Mouse (Mus musculus) lung, embryonic 16.5 days (tissue): ENCODE data around the gene Radil. TPM values are rescaled to one million over a fixed set of nuclear protein-coding genes. Genes with fewer than 3 reads are reported as not detected.

ENCODE experiments used
- ATAC-seq: fragments of 200-750 bp; cut with Nextera tagmentation; 2 replicates; pipeline ENCODE4 v1.8.0; 2017; ENCODE audit warnings: low read depth, mild to moderate bottlenecking, moderate library complexity
- H3K27ac ChIP-seq: fragments of 300-500 bp; sonication (generic); 2 replicates; pipeline ENCODE4 v1.5.1; 2014; ENCODE audit warnings: mild to moderate bottlenecking, control low read depth, low read length
- H3K27me3 ChIP-seq: fragments of 300-500 bp; sonication (generic); 2 replicates; pipeline ENCODE4 v1.6.1; 2014; ENCODE audit warnings: low read depth, low read length, mixed read lengths; ENCODE audit not compliant: control insufficient read depth, insufficient read depth
- H3K36me3 ChIP-seq: fragments of 300-500 bp; sonication (generic); 2 replicates; pipeline ENCODE4 v1.6.1; 2014; ENCODE audit warnings: low read length; ENCODE audit not compliant: control insufficient read depth, insufficient read depth
- H3K4me1 ChIP-seq: fragments of 300-500 bp; sonication (generic); replicated peaks from 2 replicates; pipeline ENCODE4 v1.6.1; 2014; ENCODE audit warnings: low read length, mixed read lengths; ENCODE audit not compliant: control insufficient read depth, insufficient read depth
- H3K4me2 ChIP-seq: fragments of 300-500 bp; sonication (generic); 2 replicates; pipeline ENCODE4 v1.6.1; 2014; ENCODE audit warnings: low read depth, low read length, control low read depth
- H3K4me3 ChIP-seq: fragments of 300-500 bp; sonication (generic); 2 replicates; pipeline ENCODE4 v1.5.1; 2014; ENCODE audit warnings: mild to moderate bottlenecking, low read length, control low read depth
- H3K9ac ChIP-seq: fragments of 300-500 bp; sonication (generic); 2 replicates; pipeline ENCODE4 v1.6.1; 2014; ENCODE audit warnings: low read length, control low read depth
- H3K9me3 ChIP-seq: fragments of 300-500 bp; sonication (generic); 2 replicates; pipeline ENCODE4 v1.6.1; 2016; ENCODE audit warnings: low read length; ENCODE audit not compliant: control insufficient read depth
- WGBS: fragments of 180-500 bp; shearing (Covaris S2); extraction: QIAGEN DNeasy Blood & Tissue Kit; methylation state at CpG from one replicate; pipeline ENCODE4 v1.1.7; 2014; 5-methylcytosine and 5-hydroxymethylcytosine counted together
- polyA plus RNA-seq: library from polyadenylated mRNA; unstranded; fragments of >200 nt; fragmentation: Nextera tagmentation; extraction: Ambion mirVana; gene quantifications from 2 replicates; pipeline ENCODE4 v1.2.1, GENCODE M21; 2015

Radil gene
- polyA plus RNA-seq: 3.8 and 4.1 TPM in 2 replicates

DNA sequence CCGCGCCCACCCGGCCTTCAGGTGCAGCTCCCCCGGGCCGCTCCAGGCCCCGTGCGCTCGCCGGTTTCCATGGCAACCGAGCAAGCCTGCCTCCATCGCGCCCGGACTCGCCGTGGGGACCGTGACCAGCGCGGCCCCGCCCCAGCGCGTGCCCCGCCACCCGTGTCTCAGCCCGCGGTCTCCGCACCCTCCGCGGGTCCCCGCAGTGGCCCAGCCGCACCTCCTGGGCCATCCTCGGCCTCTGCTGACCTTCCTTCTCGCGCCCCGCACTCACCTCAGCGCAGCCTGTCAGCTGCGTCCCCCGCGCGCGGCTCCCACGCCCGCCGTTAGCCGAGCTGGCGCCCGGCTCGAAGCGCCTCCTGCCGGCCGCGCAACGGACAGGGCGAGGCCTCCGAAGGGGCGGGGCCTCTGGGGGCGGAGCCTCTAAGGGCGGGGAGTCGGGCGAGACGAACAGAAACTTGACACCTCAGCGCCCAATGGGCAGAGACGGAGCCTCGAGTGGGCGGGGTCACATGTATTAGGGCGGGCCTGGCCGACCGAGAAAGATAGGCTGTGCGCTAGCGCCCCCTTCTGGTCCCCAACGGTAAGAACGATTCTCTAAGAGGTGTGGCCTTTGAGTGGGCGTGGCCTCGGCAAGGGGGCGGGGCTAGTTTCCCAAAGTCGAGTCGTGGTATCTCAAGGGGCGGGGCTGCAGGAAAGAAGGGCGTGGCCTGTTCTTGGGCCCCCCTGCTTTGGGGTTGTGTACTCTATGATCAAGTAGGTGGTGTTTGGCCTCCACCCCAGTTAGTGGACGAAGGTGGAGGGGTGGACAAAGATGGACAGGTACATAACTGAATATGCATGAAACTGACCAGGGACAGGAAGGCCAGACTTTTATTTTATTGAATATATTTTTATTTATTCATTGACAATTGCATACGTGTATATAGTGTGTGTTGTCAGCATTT, at the start of gene Radil:
Gene Radil (minus strand): TSS at position 393 of the 947 bp plus-strand sequence.
- H3K4me2 ChIP-seq: peak within 1 kb of the TSS; percentile 97
- H3K4me1 ChIP-seq: peaks cover 21% of the 10 kb centered on the region
- no peaks in the 10 kb centered on the region for H3K9me3 ChIP-seq
- WGBS: 2% methylated on average over 76 of the region's 80 CpGs
- peak; percentile 97 for ATAC-seq
- peak within 1 kb of the TSS; percentile 61 for H3K9ac ChIP-seq
- H3K4me3 ChIP-seq: peak within 1 kb of the TSS; percentile 59
- H3K27ac ChIP-seq: no peak within 1 kb of the TSS
- no peaks in the 10 kb centered on the region for H3K36me3 ChIP-seq
- no peaks in the 10 kb centered on the region for H3K27me3 ChIP-seq

- ATAC-seq: no peak
- Histone ChIP-seq H3K4me1 (no peaks in the 10 kb centered on the region), H3K27ac (no peak overlapping the region), H3K4me2 (no peak overlapping the region), H3K36me3 (no peaks in the 10 kb centered on the region), H3K9ac (no peak overlapping the region), H3K4me3 (no peak overlapping the region), H3K27me3 (no peaks in the 10 kb centered on the region), H3K9me3 (no peaks in the 10 kb centered on the region)
- WGBS: 56% methylated on average over 6 of the region's 6 CpGs
Observed at GRCm38 (mm10) chr5:142597648-142598390, 46.9 kb upstream of the Radil start.

GRCm38 (mm10) chr5:142596723-142597122, 45.8 kb upstream of the Radil start:
- Histone ChIP-seq H3K36me3 (no peaks in the 10 kb centered on the region), H3K9ac (no peak overlapping the region), H3K27me3 (no peaks in the 10 kb centered on the region), H3K4me3 (no peak overlapping the region), H3K9me3 (no peaks in the 10 kb centered on the region), H3K27ac (no peak overlapping the region), H3K4me2 (no peak overlapping the region), H3K4me1 (no peaks in the 10 kb centered on the region)
- WGBS: 66% methylated on average over 6 of the region's 6 CpGs
- ATAC-seq: no peak

DNA sequence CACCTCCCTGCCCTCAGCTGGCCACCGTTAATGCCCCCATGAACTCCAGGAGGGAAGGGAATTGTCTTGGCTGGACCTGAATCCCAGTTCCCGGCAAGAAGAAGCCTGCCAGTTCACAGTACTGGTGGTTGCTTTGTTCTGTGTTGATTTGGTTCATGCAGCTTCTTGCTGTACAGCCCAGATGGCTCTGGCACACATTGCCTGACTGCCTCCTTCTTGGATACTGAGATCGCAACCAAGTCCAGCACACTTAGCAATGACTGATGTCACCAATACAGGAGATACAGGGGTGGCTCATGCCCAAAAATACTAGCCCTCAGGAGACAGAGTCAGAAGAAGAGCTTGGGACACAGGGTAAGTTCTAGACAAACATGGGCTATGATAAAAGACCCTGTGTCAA, 44.8 kb upstream of the Radil start:
- Histone ChIP-seq H3K9ac (no peak overlapping the region), H3K4me3 (no peak overlapping the region), H3K4me1 (no peaks in the 10 kb centered on the region), H3K27me3 (no peaks in the 10 kb centered on the region), H3K4me2 (no peak overlapping the region), H3K36me3 (no peaks in the 10 kb centered on the region), H3K9me3 (no peaks in the 10 kb centered on the region), H3K27ac (no peak overlapping the region)
- 58% methylated on average over 3 of the region's 3 CpGs for WGBS
- ATAC-seq: no peak

GRCm38 (mm10) chr5:142590953-142591616, 40.2 kb upstream of the Radil start:
- H3K4me3 ChIP-seq: no peak overlapping the region
- no peaks in the 10 kb centered on the region for H3K4me1 ChIP-seq
- no peak overlapping the region for H3K4me2 ChIP-seq
- no peak overlapping the region for H3K9ac ChIP-seq
- WGBS: 84% methylated on average over 6 of the region's 6 CpGs
- ATAC-seq: no peak
- H3K27me3 ChIP-seq: no peaks in the 10 kb centered on the region
- H3K9me3 ChIP-seq: no peaks in the 10 kb centered on the region
- no peak overlapping the region for H3K27ac ChIP-seq
- no peaks in the 10 kb centered on the region for H3K36me3 ChIP-seq

DNA sequence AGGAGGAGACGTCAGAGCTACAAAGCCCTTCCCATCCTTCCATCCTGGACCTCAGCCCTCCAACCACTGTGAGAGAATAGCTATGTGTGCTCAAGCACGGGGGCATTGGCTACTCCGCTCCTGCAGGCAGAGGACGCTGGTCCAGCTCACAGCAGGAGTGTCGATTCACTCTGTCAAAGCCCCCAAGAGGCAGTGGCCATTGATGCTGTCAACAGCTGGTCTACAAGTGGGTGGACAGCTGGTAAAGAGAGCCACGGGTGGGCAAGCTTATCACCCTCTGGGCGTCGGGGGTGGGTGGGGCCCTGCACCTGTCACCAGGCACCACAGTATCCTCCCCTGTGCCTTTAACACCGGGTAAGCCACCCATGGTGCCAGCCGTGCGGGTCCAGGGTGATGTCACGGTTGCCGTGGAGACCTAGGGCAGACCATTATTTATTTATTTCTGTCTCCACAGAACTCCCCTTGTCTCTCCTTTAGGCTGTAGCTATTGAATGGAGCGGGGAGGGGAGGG, 32.8 kb upstream of the Radil start:
- no peak overlapping the region for H3K27ac ChIP-seq
- no peaks in the 10 kb centered on the region for H3K36me3 ChIP-seq
- H3K4me3 ChIP-seq: no peak overlapping the region
- H3K9me3 ChIP-seq: no peaks in the 10 kb centered on the region
- no peak overlapping the region for H3K9ac ChIP-seq
- no peak overlapping the region for H3K4me2 ChIP-seq
- H3K4me1 ChIP-seq: no peaks in the 10 kb centered on the region; the same call in 1 of the 2 replicates
- no peak for ATAC-seq
- H3K27me3 ChIP-seq: no peaks in the 10 kb centered on the region
- 38% methylated on average over 14 of the region's 14 CpGs for WGBS

GRCm38 (mm10) chr5:142581517-142581916, 30.6 kb upstream of the Radil start:
- Histone ChIP-seq H3K27me3 (no peaks in the 10 kb centered on the region), H3K9me3 (no peaks in the 10 kb centered on the region; the same call in 1 of the 2 replicates), H3K4me2 (no peak overlapping the region), H3K27ac (no peak overlapping the region), H3K4me1 (no peaks in the 10 kb centered on the region; the same call in 1 of the 2 replicates), H3K4me3 (no peak overlapping the region), H3K9ac (no peak overlapping the region), H3K36me3 (no peaks in the 10 kb centered on the region)
- peak; percentile 41; the same call in 1 of the 2 replicates for ATAC-seq
- WGBS: 13% methylated on average over 5 of the region's 5 CpGs

- no peaks in the 10 kb centered on the region; the same call in 1 of the 2 replicates for H3K9me3 ChIP-seq
- no peak overlapping the region for H3K4me3 ChIP-seq
- no peaks in the 10 kb centered on the region for H3K27me3 ChIP-seq
- no peak overlapping the region for H3K27ac ChIP-seq
- no peaks in the 10 kb centered on the region for H3K4me1 ChIP-seq
- no peak overlapping the region for H3K9ac ChIP-seq
- ATAC-seq: no peak
- no peak overlapping the region for H3K4me2 ChIP-seq
- H3K36me3 ChIP-seq: no peaks in the 10 kb centered on the region
- WGBS: 83% methylated on average over 10 of the region's 10 CpGs
Observed at GRCm38 (mm10) chr5:142578192-142578591, 27.3 kb upstream of the Radil start.
